Mouse (Mus musculus) lung, postnatal 0 days (tissue): ENCODE results near the gene Efs.

Experiments
- CTCF ChIP-seq: IDR thresholded peaks from 2 replicates; pipeline ENCODE4 v1.5.1; 2016; ENCODE audit warnings: antibody characterized with exemption, mild to moderate bottlenecking
- EP300 ChIP-seq: IDR thresholded peaks from 2 replicates; pipeline ENCODE4 v1.6.1; 2016; ENCODE audit warnings: antibody characterized with exemption, mild to moderate bottlenecking, control low read depth

- TF ChIP-seq CTCF: no peak
- no peak for TF ChIP-seq EP300
Measured at GRCm38 (mm10) chr14:54968344-54968743, 42.4 kb upstream of the Efs start.
